Mouse (Mus musculus): ENCODE results near the gene Met. TPM values are rescaled to one million over a fixed set of nuclear protein-coding genes. Genes with fewer than 3 reads are reported as not detected.

The Met gene
- polyA plus RNA-seq, 1 experiment from 2014 or later: 1.8 TPM

- H3K4me2 ChIP-seq (ENCODE audit: low read length): no peak overlapping the region
- H3K9ac ChIP-seq (ENCODE audit: low read depth, low read length): no peak overlapping the region
- no peaks in the 10 kb centered on the region for H3K27me3 ChIP-seq (replicated peaks; ENCODE audit: control insufficient read depth, insufficient read depth, low read length)
- no peaks in the 10 kb centered on the region for H3K36me3 ChIP-seq (ENCODE audit: control insufficient read depth, insufficient read depth, low read length)
- no peak for ATAC-seq
- no peaks in the 10 kb centered on the region for H3K4me1 ChIP-seq (ENCODE audit: control insufficient read depth, insufficient read depth, low read depth, low read length)
- H3K9me3 ChIP-seq (ENCODE audit: control insufficient read depth, low read length): no peaks in the 10 kb centered on the region
- no peak overlapping the region for H3K4me3 ChIP-seq (ENCODE audit: low read length)
- H3K27ac ChIP-seq (ENCODE audit: low read depth, low read length): no peak overlapping the region
- WGBS: 76% methylated on average over 4 of the region's 4 CpGs
Measured at GRCm38 (mm10) chr6:17522917-17523316, 59.3 kb downstream of the Met start.

GRCm38 (mm10) chr6:17529490-17530269, 66.1 kb downstream of the Met start:
- Histone ChIP-seq H3K27ac (ENCODE audit: low read depth, low read length) (no peak overlapping the region), H3K4me2 (ENCODE audit: low read length) (no peak overlapping the region), H3K27me3 (replicated peaks; ENCODE audit: control insufficient read depth, insufficient read depth, low read length) (no peaks in the 10 kb centered on the region), H3K9me3 (ENCODE audit: control insufficient read depth, low read length) (no peaks in the 10 kb centered on the region), H3K4me3 (ENCODE audit: low read length) (no peak overlapping the region), H3K9ac (ENCODE audit: low read depth, low read length) (no peak overlapping the region), H3K4me1 (ENCODE audit: control insufficient read depth, insufficient read depth, low read depth, low read length) (no peaks in the 10 kb centered on the region), H3K36me3 (ENCODE audit: control insufficient read depth, insufficient read depth, low read length) (no peaks in the 10 kb centered on the region)
- 64% methylated on average over 6 of the region's 6 CpGs for WGBS
- no peak for ATAC-seq

- Histone ChIP-seq H3K9ac (ENCODE audit: low read depth, low read length) (no peak overlapping the region), H3K27ac (ENCODE audit: low read depth, low read length) (no peak overlapping the region), H3K36me3 (ENCODE audit: control insufficient read depth, insufficient read depth, low read length) (no peaks in the 10 kb centered on the region), H3K4me2 (ENCODE audit: low read length) (no peak overlapping the region), H3K4me3 (ENCODE audit: low read length) (no peak overlapping the region), H3K4me1 (ENCODE audit: control insufficient read depth, insufficient read depth, low read depth, low read length) (no peaks in the 10 kb centered on the region), H3K9me3 (ENCODE audit: control insufficient read depth, low read length) (no peaks in the 10 kb centered on the region), H3K27me3 (replicated peaks; ENCODE audit: control insufficient read depth, insufficient read depth, low read length) (no peaks in the 10 kb centered on the region)
- no peak for ATAC-seq
- 94% methylated on average over 8 of the region's 8 CpGs for WGBS
Measured at GRCm38 (mm10) chr6:17541615-17542014, 78.0 kb downstream of the Met start.

GRCm38 (mm10) chr6:17542383-17542782, 78.8 kb downstream of the Met start:
- no peak overlapping the region for H3K9ac ChIP-seq (ENCODE audit: low read depth, low read length)
- H3K36me3 ChIP-seq (ENCODE audit: control insufficient read depth, insufficient read depth, low read length): no peaks in the 10 kb centered on the region
- 86% methylated on average over 7 of the region's 7 CpGs for WGBS
- H3K27ac ChIP-seq (ENCODE audit: low read depth, low read length): no peak overlapping the region
- H3K27me3 ChIP-seq (replicated peaks; ENCODE audit: control insufficient read depth, insufficient read depth, low read length): no peaks in the 10 kb centered on the region
- H3K4me3 ChIP-seq (ENCODE audit: low read length): no peak overlapping the region
- H3K9me3 ChIP-seq (ENCODE audit: control insufficient read depth, low read length): no peaks in the 10 kb centered on the region
- H3K4me1 ChIP-seq (ENCODE audit: control insufficient read depth, insufficient read depth, low read depth, low read length): no peaks in the 10 kb centered on the region
- no peak overlapping the region for H3K4me2 ChIP-seq (ENCODE audit: low read length)
- ATAC-seq: no peak

GRCm38 (mm10) chr6:17545480-17545879, 81.9 kb downstream of the Met start:
- WGBS: 68% methylated on average over 9 of the region's 9 CpGs
- Histone ChIP-seq H3K4me1 (ENCODE audit: control insufficient read depth, insufficient read depth, low read depth, low read length) (no peaks in the 10 kb centered on the region), H3K36me3 (ENCODE audit: control insufficient read depth, insufficient read depth, low read length) (no peaks in the 10 kb centered on the region), H3K9ac (ENCODE audit: low read depth, low read length) (no peak overlapping the region), H3K27me3 (replicated peaks; ENCODE audit: control insufficient read depth, insufficient read depth, low read length) (no peaks in the 10 kb centered on the region), H3K9me3 (ENCODE audit: control insufficient read depth, low read length) (no peaks in the 10 kb centered on the region), H3K4me2 (ENCODE audit: low read length) (no peak overlapping the region), H3K4me3 (ENCODE audit: low read length) (no peak overlapping the region), H3K27ac (ENCODE audit: low read depth, low read length) (no peak overlapping the region)
- ATAC-seq: no peak

- 68% methylated on average over 9 of the region's 9 CpGs for WGBS
- Histone ChIP-seq H3K36me3 (ENCODE audit: control insufficient read depth, insufficient read depth, low read length) (no peaks in the 10 kb centered on the region), H3K4me3 (ENCODE audit: low read length) (no peak overlapping the region), H3K9me3 (ENCODE audit: control insufficient read depth, low read length) (no peaks in the 10 kb centered on the region), H3K4me2 (ENCODE audit: low read length) (no peak overlapping the region), H3K27me3 (replicated peaks; ENCODE audit: control insufficient read depth, insufficient read depth, low read length) (no peaks in the 10 kb centered on the region), H3K4me1 (ENCODE audit: control insufficient read depth, insufficient read depth, low read depth, low read length) (no peaks in the 10 kb centered on the region), H3K27ac (ENCODE audit: low read depth, low read length) (no peak overlapping the region), H3K9ac (ENCODE audit: low read depth, low read length) (no peak overlapping the region)
- ATAC-seq: no peak
Measured at GRCm38 (mm10) chr6:17546341-17546740, 82.7 kb downstream of the Met start.

- H3K9me3 ChIP-seq (ENCODE audit: control insufficient read depth, low read length): no peaks in the 10 kb centered on the region
Measured at GRCm38 (mm10) chr6:17546825-17547224, 83.2 kb downstream of the Met start.

GRCm38 (mm10) chr6:17548786-17549185, 85.2 kb downstream of the Met start:
- Histone ChIP-seq H3K27ac (ENCODE audit: low read depth, low read length) (no peak overlapping the region), H3K4me1 (ENCODE audit: control insufficient read depth, insufficient read depth, low read depth, low read length) (no peaks in the 10 kb centered on the region), H3K4me2 (ENCODE audit: low read length) (no peak overlapping the region), H3K27me3 (replicated peaks; ENCODE audit: control insufficient read depth, insufficient read depth, low read length) (no peaks in the 10 kb centered on the region), H3K4me3 (ENCODE audit: low read length) (no peak overlapping the region), H3K9ac (ENCODE audit: low read depth, low read length) (no peak overlapping the region), H3K36me3 (ENCODE audit: control insufficient read depth, insufficient read depth, low read length) (no peaks in the 10 kb centered on the region), H3K9me3 (ENCODE audit: control insufficient read depth, low read length) (no peaks in the 10 kb centered on the region)
- ATAC-seq: peak; percentile 58; the same call in 1 of the 2 replicates
- WGBS: 87% methylated on average over 4 of the region's 4 CpGs

More at GRCm38 (mm10) chr6:17546825-17547224, 83.2 kb downstream of the Met start:
- Histone ChIP-seq H3K4me3 (ENCODE audit: low read length) (no peak overlapping the region), H3K4me2 (ENCODE audit: low read length) (no peak overlapping the region), H3K9ac (ENCODE audit: low read depth, low read length) (no peak overlapping the region), H3K27ac (ENCODE audit: low read depth, low read length) (no peak overlapping the region), H3K36me3 (ENCODE audit: control insufficient read depth, insufficient read depth, low read length) (no peaks in the 10 kb centered on the region), H3K4me1 (ENCODE audit: control insufficient read depth, insufficient read depth, low read depth, low read length) (no peaks in the 10 kb centered on the region), H3K27me3 (replicated peaks; ENCODE audit: control insufficient read depth, insufficient read depth, low read length) (no peaks in the 10 kb centered on the region)
- 35% methylated on average over 5 of the region's 5 CpGs for WGBS
- ATAC-seq: no peak

- no peak overlapping the region for H3K27ac ChIP-seq (ENCODE audit: low read depth, low read length)
- no peaks in the 10 kb centered on the region for H3K27me3 ChIP-seq (replicated peaks; ENCODE audit: control insufficient read depth, insufficient read depth, low read length)
- H3K9ac ChIP-seq (ENCODE audit: low read depth, low read length): no peak overlapping the region
- no peak overlapping the region for H3K4me2 ChIP-seq (ENCODE audit: low read length)
- no peaks in the 10 kb centered on the region for H3K9me3 ChIP-seq (ENCODE audit: control insufficient read depth, low read length)
- no peaks in the 10 kb centered on the region for H3K36me3 ChIP-seq (ENCODE audit: control insufficient read depth, insufficient read depth, low read length)
- WGBS: 88% methylated on average over 3 of the region's 3 CpGs
- no peak for ATAC-seq
- H3K4me3 ChIP-seq (ENCODE audit: low read length): no peak overlapping the region
- H3K4me1 ChIP-seq (ENCODE audit: control insufficient read depth, insufficient read depth, low read depth, low read length): no peaks in the 10 kb centered on the region
Measured at GRCm38 (mm10) chr6:17549645-17550044, 86.0 kb downstream of the Met start.
